Mouse (Mus musculus) embryonic facial prominence, embryonic 10.5 days (tissue): ENCODE data around the gene Prkce. TPM values are rescaled to one million over a fixed set of nuclear protein-coding genes. Genes with fewer than 3 reads are reported as not detected.

Source experiments
- DNase-seq: peaks from one replicate; pipeline ENCODE4 v3.0.0-alpha.2; 2017; ENCODE audit warnings: low spot score
- H3K27ac ChIP-seq: fragments of 300-500 bp; sonication (generic); replicated peaks from 2 replicates; pipeline ENCODE4 v1.5.1; 2016; ENCODE audit warnings: mild to moderate bottlenecking
- H3K27me3 ChIP-seq: fragments of 300-500 bp; sonication (generic); replicated peaks from 2 replicates; pipeline ENCODE4 v1.6.1; 2016; ENCODE audit warnings: low read depth, mild to moderate bottlenecking; ENCODE audit not compliant: poor library complexity, severe bottlenecking
- H3K36me3 ChIP-seq: fragments of 300-500 bp; sonication (generic); replicated peaks from 2 replicates; pipeline ENCODE4 v1.6.1; 2016; ENCODE audit warnings: mild to moderate bottlenecking, moderate library complexity
- H3K4me1 ChIP-seq: fragments of 300-500 bp; sonication (generic); 2 replicates; pipeline ENCODE4 v1.6.1; 2016
- H3K4me3 ChIP-seq: fragments of 300-500 bp; sonication (generic); 2 replicates; pipeline ENCODE4 v1.5.1; 2016; ENCODE audit warnings: mild to moderate bottlenecking, moderate library complexity
- H3K9me3 ChIP-seq: fragments of 300-500 bp; sonication (generic); 2 replicates; pipeline ENCODE4 v1.6.1; 2016; ENCODE audit warnings: mild to moderate bottlenecking
- WGBS: fragments of 180-500 bp; shearing (Covaris S2); methylation state at CpG from one replicate; pipeline ENCODE4 v1.1.7; 2016; 5-methylcytosine and 5-hydroxymethylcytosine counted together
- polyA plus RNA-seq: library from polyadenylated mRNA; unstranded; fragments of >200 nt; fragmentation: Nextera tagmentation; extraction: Ambion mirVana; gene quantifications from 2 replicates; pipeline ENCODE4 v1.2.1, GENCODE M21; 2016

The Prkce gene
- polyA plus RNA-seq, 1 experiment from 2014 or later = 4.2 TPM

GRCm38 (mm10) chr17:86254285-86254684 lies 86.7 kb downstream of the Prkce start:
- peaks cover 24% of the 10 kb centered on the region for H3K4me1 ChIP-seq
- H3K4me3 ChIP-seq = no peak overlapping the region
- 0 out of 2 replicates have a peak, but pooled peaks cover 6% of the 10 kb centered on the region for H3K36me3 ChIP-seq
- no peak for DNase-seq
- H3K9me3 ChIP-seq = 0 out of 2 replicates have a peak, but pooled peaks cover 5% of the 10 kb centered on the region
- H3K27ac ChIP-seq = 0 out of 2 replicates have a peak overlapping the region, but pooled peaks have one; percentile 14
- H3K27me3 ChIP-seq = no peaks in the 10 kb centered on the region
- WGBS = 92% methylated on average over 8 of the region's 8 CpGs

GRCm38 (mm10) chr17:86254978-86255377 lies 87.4 kb downstream of the Prkce start:
- H3K4me3 ChIP-seq = no peak overlapping the region
- H3K27ac ChIP-seq = no peak overlapping the region
- H3K9me3 ChIP-seq = 0 out of 2 replicates have a peak, but pooled peaks cover 5% of the 10 kb centered on the region
- WGBS = 94% methylated on average over 6 of the region's 6 CpGs
- H3K4me1 ChIP-seq = peaks cover 26% of the 10 kb centered on the region
- H3K27me3 ChIP-seq = no peaks in the 10 kb centered on the region
- H3K36me3 ChIP-seq = 0 out of 2 replicates have a peak, but pooled peaks cover 6% of the 10 kb centered on the region
- no peak for DNase-seq

GRCm38 (mm10) chr17:86256730-86257131 lies 89.1 kb downstream of the Prkce start:
- 78% methylated on average over 10 of the region's 10 CpGs for WGBS
- Histone ChIP-seq H3K27me3 (no peaks in the 10 kb centered on the region), H3K36me3 (0 out of 2 replicates have a peak, but pooled peaks cover 6% of the 10 kb centered on the region), H3K9me3 (0 out of 2 replicates have a peak, but pooled peaks cover 5% of the 10 kb centered on the region), H3K27ac (no peak overlapping the region; the same call in 1 of the 2 replicates), H3K4me1 (peaks cover 29% of the 10 kb centered on the region), H3K4me3 (no peak overlapping the region)
- no peak for DNase-seq

GRCm38 (mm10) chr17:86261067-86261466 lies 93.5 kb downstream of the Prkce start:
- no peak overlapping the region for H3K4me3 ChIP-seq
- DNase-seq = no peak
- no peaks in the 10 kb centered on the region for H3K27me3 ChIP-seq
- H3K27ac ChIP-seq = no peak overlapping the region
- peaks cover 29% of the 10 kb centered on the region for H3K4me1 ChIP-seq
- H3K36me3 ChIP-seq = no peaks in the 10 kb centered on the region
- H3K9me3 ChIP-seq = no peaks in the 10 kb centered on the region
- 91% methylated on average over 8 of the region's 8 CpGs for WGBS

GRCm38 (mm10) chr17:86263985-86264649 lies 96.5 kb downstream of the Prkce start:
- no peaks in the 10 kb centered on the region for H3K27me3 ChIP-seq
- no peak overlapping the region for H3K4me3 ChIP-seq
- 92% methylated on average over 11 of the region's 11 CpGs for WGBS
- no peak overlapping the region for H3K27ac ChIP-seq
- no peaks in the 10 kb centered on the region for H3K9me3 ChIP-seq
- H3K36me3 ChIP-seq = no peaks in the 10 kb centered on the region
- no peak for DNase-seq
- H3K4me1 ChIP-seq = peaks cover 41% of the 10 kb centered on the region

GRCm38 (mm10) chr17:86266051-86266450 lies 98.5 kb downstream of the Prkce start:
- Histone ChIP-seq H3K27ac (no peak overlapping the region), H3K9me3 (no peaks in the 10 kb centered on the region), H3K4me3 (no peak overlapping the region), H3K27me3 (no peaks in the 10 kb centered on the region), H3K36me3 (no peaks in the 10 kb centered on the region), H3K4me1 (peaks cover 48% of the 10 kb centered on the region)
- WGBS = 89% methylated on average over 6 of the region's 6 CpGs
- no peak for DNase-seq

- H3K4me1 ChIP-seq = peaks cover 60% of the 10 kb centered on the region
- no peak overlapping the region for H3K27ac ChIP-seq
- no peaks in the 10 kb centered on the region for H3K27me3 ChIP-seq
- H3K4me3 ChIP-seq = no peak overlapping the region
- H3K9me3 ChIP-seq = no peaks in the 10 kb centered on the region
- WGBS = 77% methylated on average over 6 of the region's 6 CpGs
- DNase-seq = no peak
- no peaks in the 10 kb centered on the region for H3K36me3 ChIP-seq
Measured at GRCm38 (mm10) chr17:86267126-86267760, 99.7 kb downstream of the Prkce start.

- Histone ChIP-seq H3K4me3 (no peak overlapping the region), H3K36me3 (no peaks in the 10 kb centered on the region), H3K9me3 (no peaks in the 10 kb centered on the region), H3K27ac (no peak overlapping the region), H3K27me3 (no peaks in the 10 kb centered on the region), H3K4me1 (peaks cover 74% of the 10 kb centered on the region)
- 85% methylated on average over 8 of the region's 8 CpGs for WGBS
- DNase-seq = no peak
Measured at GRCm38 (mm10) chr17:86269639-86270038, 102.1 kb downstream of the Prkce start.

GRCm38 (mm10) chr17:86270523-86270922 lies 102.9 kb downstream of the Prkce start:
- H3K4me1 ChIP-seq = peaks cover 73% of the 10 kb centered on the region
- H3K9me3 ChIP-seq = no peaks in the 10 kb centered on the region
- H3K4me3 ChIP-seq = no peak overlapping the region
- DNase-seq = no peak
- H3K27me3 ChIP-seq = no peaks in the 10 kb centered on the region
- H3K36me3 ChIP-seq = no peaks in the 10 kb centered on the region
- 94% methylated on average over 13 of the region's 13 CpGs for WGBS
- H3K27ac ChIP-seq = no peak overlapping the region

GRCm38 (mm10) chr17:86271277-86271676 lies 103.7 kb downstream of the Prkce start:
- H3K27ac ChIP-seq = peak overlapping the region; percentile 49
- DNase-seq = peak; percentile 76
- 30% methylated on average over 4 of the region's 4 CpGs for WGBS
- no peaks in the 10 kb centered on the region for H3K27me3 ChIP-seq
- peaks cover 66% of the 10 kb centered on the region for H3K4me1 ChIP-seq
- H3K4me3 ChIP-seq = no peak overlapping the region
- H3K36me3 ChIP-seq = no peaks in the 10 kb centered on the region
- H3K9me3 ChIP-seq = no peaks in the 10 kb centered on the region

GRCm38 (mm10) chr17:86272961-86273360 lies 105.4 kb downstream of the Prkce start:
- 74% methylated on average over 6 of the region's 6 CpGs for WGBS
- Histone ChIP-seq H3K4me3 (no peak overlapping the region), H3K27ac (no peak overlapping the region), H3K9me3 (no peaks in the 10 kb centered on the region), H3K4me1 (peaks cover 67% of the 10 kb centered on the region), H3K36me3 (no peaks in the 10 kb centered on the region), H3K27me3 (no peaks in the 10 kb centered on the region)
- no peak for DNase-seq

- Histone ChIP-seq H3K9me3 (no peaks in the 10 kb centered on the region), H3K27me3 (no peaks in the 10 kb centered on the region), H3K4me1 (peaks cover 64% of the 10 kb centered on the region), H3K36me3 (no peaks in the 10 kb centered on the region), H3K4me3 (no peak overlapping the region), H3K27ac (no peak overlapping the region)
- no peak for DNase-seq
- WGBS = 79% methylated on average over 9 of the region's 9 CpGs
Measured at GRCm38 (mm10) chr17:86273566-86274349, 106.2 kb downstream of the Prkce start.
